Mouse (Mus musculus) Patski (cell line): ENCODE results near the gene Etnk2. TPM values are rescaled to one million over a fixed set of nuclear protein-coding genes. Genes with fewer than 3 reads are reported as not detected.
A peak's percentile ranks its signal among the peaks of the same experiment; 100 is the strongest.

ENCODE experiments used
- ATAC-seq: fragments of 100-300 bp; one replicate; pipeline ENCODE4 v1.8.0; 2021
- CTCF ChIA-PET: fragments of 350-600 bp; sonication (Branson Sonifier 250); formaldehyde crosslinking; loops from one replicate; lab custom pipeline; 2022; ENCODE audit warnings: inconsistent platforms; lab: Charles Lee
- POLR2A ChIA-PET: fragments of 350-600 bp; sonication (Branson Sonifier 250); formaldehyde crosslinking; loops from one replicate; lab custom pipeline; 2022; ENCODE audit warnings: antibody characterized with exemption, inconsistent platforms; lab: Charles Lee
- DNase-seq: peaks from one replicate; pipeline ENCODE4 v3.0.0-alpha.2; 2011; ENCODE audit warnings: low read depth, low spot score
- H3K27me3 ChIP-seq: fragments of 371-371 bp; one replicate; pipeline ENCODE4 v1.5.1; 2021
- CTCF ChIP-seq: fragments of 100-300 bp; IDR thresholded peaks from one replicate; pipeline ENCODE4 v1.5.1; 2021
- in situ Hi-C: fragments of 300-500 bp; cut with MboI; formaldehyde crosslinking; loops from 3 replicates; pipeline ENCODE4 v1.11.1; 2018; ENCODE audit warnings: low pct_unique_long_range_greater_than_20kb, mixed read lengths
- polyA plus RNA-seq: library from polyadenylated mRNA; unstranded; gene quantifications from one replicate; pipeline ENCODE4 v1.2.3, GENCODE M21; 2021

Gene Etnk2
- 0.51 TPM for polyA plus RNA-seq

GRCm38 (mm10) chr1:133363276-133364021 lies at the start of gene Etnk2:
Etnk2 (plus strand) TSS chr1:133363572.
- ChIA-PET CTCF (interaction anchor here (1.2 to 2.0 kb wide), 4 partner anchors 10 to 201 kb away, joined by 3 to 5 read pairs (median 4); no protein-coding TSS in a partner anchor), POLR2A (no interaction called here)
- DNase-seq (no peak), ATAC-seq (peak; percentile 50)
- TF ChIP-seq CTCF = no peak
- in situ Hi-C loops = no loop called here
- peaks cover 38% of the 10 kb centered on the region for H3K27me3 ChIP-seq

GRCm38 (mm10) chr1:133314364-133314763 lies 49.0 kb upstream of the Etnk2 start:
- H3K27me3 ChIP-seq = no peaks in the 10 kb centered on the region
- DNase-seq (no peak), ATAC-seq (no peak)
- CTCF ChIA-PET = no interaction called here
- in situ Hi-C loops = loop anchor here (5.0 to 10.0 kb wide), 2 partner anchors 38 to 290 kb away; partner anchors contain the start of gene Ren1
- TF ChIP-seq CTCF = peak; percentile 72
- POLR2A ChIA-PET = no interaction called here

GRCm38 (mm10) chr1:133315775-133316174 lies 47.6 kb upstream of the Etnk2 start:
- CTCF ChIA-PET = interaction anchor here (1.1 kb wide), 1 partner anchor 18 kb away, joined by 4 read pairs; no protein-coding TSS in a partner anchor
- no peaks in the 10 kb centered on the region for H3K27me3 ChIP-seq
- no peak for TF ChIP-seq CTCF
- POLR2A ChIA-PET = no interaction called here
- in situ Hi-C loops = loop anchor here (10.0 kb wide), 1 partner anchor 289 kb away; no protein-coding TSS in a partner anchor
- DNase-seq (no peak), ATAC-seq (no peak)

GRCm38 (mm10) chr1:133316577-133316976 lies 46.8 kb upstream of the Etnk2 start:
- ATAC-seq = no peak
- DNase-seq = no peak
- no peak for TF ChIP-seq CTCF
- in situ Hi-C loops = loop anchor here (10.0 kb wide), 1 partner anchor 288 kb away; no protein-coding TSS in a partner anchor
- ChIA-PET CTCF (interaction anchor here (1.1 kb wide), 1 partner anchor 17 kb away, joined by 4 read pairs; no protein-coding TSS in a partner anchor), POLR2A (no interaction called here)
- H3K27me3 ChIP-seq = no peaks in the 10 kb centered on the region

- CTCF ChIA-PET = no interaction called here
- H3K27me3 ChIP-seq = no peaks in the 10 kb centered on the region
- in situ Hi-C loops = loop anchor here (10.0 kb wide), 1 partner anchor 288 kb away; no protein-coding TSS in a partner anchor
- POLR2A ChIA-PET = no interaction called here
- no peak for TF ChIP-seq CTCF
- ATAC-seq = no peak
- DNase-seq = no peak
Observed at GRCm38 (mm10) chr1:133317149-133317548, 46.2 kb upstream of the Etnk2 start.

- CTCF ChIA-PET = interaction anchor here (1.0 to 2.1 kb wide), 5 partner anchors 13 to 144 kb away, joined by 3 to 7 read pairs (median 5); no protein-coding TSS in a partner anchor
- DNase-seq = no peak
Observed at GRCm38 (mm10) chr1:133321267-133321925, 42.0 kb upstream of the Etnk2 start, which contains the start of gene Kiss1. Kiss1 (plus strand) TSS chr1:133321875.

GRCm38 (mm10) chr1:133323333-133323732 lies 40.0 kb upstream of the Etnk2 start:
- TF ChIP-seq CTCF = no peak
- ChIA-PET POLR2A (no interaction called here), CTCF (interaction anchor here (0.8 kb wide), 1 partner anchor 30 kb away, joined by 3 read pairs; no protein-coding TSS in a partner anchor)
- peaks cover 2% of the 10 kb centered on the region for H3K27me3 ChIP-seq
- no peak for DNase-seq
- in situ Hi-C loops = no loop called here
- ATAC-seq = no peak

More at GRCm38 (mm10) chr1:133321267-133321925, 42.0 kb upstream of the Etnk2 start, which contains the start of gene Kiss1:
- no peaks in the 10 kb centered on the region for H3K27me3 ChIP-seq
- TF ChIP-seq CTCF = no peak
- POLR2A ChIA-PET = no interaction called here
- ATAC-seq = no peak
- in situ Hi-C loops = no loop called here

- in situ Hi-C loops = no loop called here
- CTCF ChIA-PET = no interaction called here
- ATAC-seq = no peak
- no peak for TF ChIP-seq CTCF
- H3K27me3 ChIP-seq = peaks cover 24% of the 10 kb centered on the region
- POLR2A ChIA-PET = interaction anchor here (0.6 kb wide), 1 partner anchor 181 kb away, joined by 3 read pairs; no protein-coding TSS in a partner anchor
- DNase-seq = no peak
Observed at GRCm38 (mm10) chr1:133325951-133326350, 37.4 kb upstream of the Etnk2 start.

- H3K27me3 ChIP-seq = peaks cover 26% of the 10 kb centered on the region
- TF ChIP-seq CTCF = no peak
- CTCF ChIA-PET = no interaction called here
- in situ Hi-C loops = no loop called here
- ATAC-seq (no peak), DNase-seq (no peak)
- POLR2A ChIA-PET = no interaction called here
Observed at GRCm38 (mm10) chr1:133327094-133327493, 36.3 kb upstream of the Etnk2 start.

- POLR2A ChIA-PET = interaction anchor here (1.8 kb wide), 1 partner anchor 9 kb away, joined by 3 read pairs; no protein-coding TSS in a partner anchor
- CTCF ChIA-PET = no interaction called here
- in situ Hi-C loops = no loop called here
- ATAC-seq = no peak
- no peak for TF ChIP-seq CTCF
- peaks cover 31% of the 10 kb centered on the region for H3K27me3 ChIP-seq
- DNase-seq = no peak
Observed at GRCm38 (mm10) chr1:133328299-133328795, 35.0 kb upstream of the Etnk2 start.
